Mouse (Mus musculus): ENCODE measurements around the gene Qtrt2. TPM values are rescaled to one million over a fixed set of nuclear protein-coding genes. Genes with fewer than 3 reads are reported as not detected.

The Qtrt2 gene
- polyA plus RNA-seq, 1 experiment from 2014 or later: 36.0 TPM

DNA sequence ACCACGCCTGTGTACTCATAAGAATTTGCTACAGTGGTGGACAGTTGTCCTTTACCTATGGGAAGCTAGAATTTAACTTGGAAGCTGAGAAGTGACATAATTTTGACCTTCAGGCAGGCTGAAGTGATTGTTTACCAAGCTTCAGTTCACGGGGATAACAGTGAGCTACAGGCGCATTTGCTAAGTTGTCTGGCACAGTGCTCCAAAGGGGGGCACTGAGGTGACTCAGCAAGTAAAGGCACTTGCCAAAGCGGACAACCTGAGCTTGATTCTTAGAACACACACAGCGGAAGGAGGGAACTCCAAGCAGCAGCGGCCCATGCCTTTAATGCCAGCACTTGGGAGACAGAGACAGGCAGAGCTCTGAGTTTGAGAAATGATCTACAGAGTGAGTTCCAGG lies 66.0 kb downstream of the Qtrt2 start:
- H3K36me3 ChIP-seq (replicated peaks): peaks cover 27% of the 10 kb centered on the region
- DNase-seq (ENCODE audit: low spot score): no peak
- H3K27ac ChIP-seq (replicated peaks): no peak overlapping the region
- no peak overlapping the region for H3K4me3 ChIP-seq
- WGBS: 84% methylated on average over 6 of the region's 6 CpGs
- no peaks in the 10 kb centered on the region for H3K27me3 ChIP-seq (replicated peaks; ENCODE audit: low read depth, poor library complexity, severe bottlenecking)
- H3K9me3 ChIP-seq: no peaks in the 10 kb centered on the region
- H3K4me1 ChIP-seq: no peaks in the 10 kb centered on the region

DNA sequence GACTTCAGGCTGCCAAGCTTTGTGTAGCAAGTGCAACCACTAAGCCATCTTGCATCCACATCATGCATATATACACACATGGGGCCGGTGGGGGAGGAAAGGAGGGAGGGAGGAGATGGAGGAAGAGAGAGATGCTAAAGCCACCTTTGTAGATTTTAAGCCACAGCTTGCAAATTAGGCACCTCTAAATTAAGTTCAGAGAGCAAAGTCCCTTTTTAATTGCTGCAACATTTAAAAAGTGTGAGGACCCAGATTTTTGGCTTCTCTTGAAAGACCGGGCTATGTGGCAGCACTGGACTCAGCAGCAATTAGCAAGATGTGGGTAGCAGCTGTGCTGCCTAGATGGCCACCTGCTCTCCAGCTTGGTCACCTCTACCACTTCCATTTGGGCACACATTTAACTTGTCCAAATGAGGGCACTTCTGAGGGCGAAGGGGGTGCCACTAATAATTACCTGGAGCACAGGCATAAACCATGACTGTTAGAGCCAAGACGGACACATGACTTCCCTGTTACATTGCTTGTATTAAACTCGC lies 67.6 kb downstream of the Qtrt2 start:
- DNase-seq (ENCODE audit: low spot score): no peak
- Histone ChIP-seq H3K4me3 (no peak overlapping the region), H3K4me1 (no peaks in the 10 kb centered on the region), H3K27me3 (replicated peaks; ENCODE audit: low read depth, poor library complexity, severe bottlenecking) (no peaks in the 10 kb centered on the region), H3K27ac (replicated peaks) (no peak overlapping the region), H3K36me3 (replicated peaks) (peaks cover 22% of the 10 kb centered on the region), H3K9me3 (no peaks in the 10 kb centered on the region)
- WGBS: 87% methylated on average over 5 of the region's 5 CpGs

GRCm38 (mm10) chr16:43849839-43850238 lies 76.8 kb downstream of the Qtrt2 start:
- Histone ChIP-seq H3K4me1 (no peaks in the 10 kb centered on the region), H3K27ac (replicated peaks) (no peak overlapping the region), H3K4me3 (no peak overlapping the region), H3K27me3 (replicated peaks; ENCODE audit: low read depth, poor library complexity, severe bottlenecking) (no peaks in the 10 kb centered on the region), H3K36me3 (replicated peaks) (no peaks in the 10 kb centered on the region), H3K9me3 (no peaks in the 10 kb centered on the region)
- WGBS: 62% methylated on average over 1 of the region's 1 CpGs
- DNase-seq (ENCODE audit: low spot score): no peak

DNA sequence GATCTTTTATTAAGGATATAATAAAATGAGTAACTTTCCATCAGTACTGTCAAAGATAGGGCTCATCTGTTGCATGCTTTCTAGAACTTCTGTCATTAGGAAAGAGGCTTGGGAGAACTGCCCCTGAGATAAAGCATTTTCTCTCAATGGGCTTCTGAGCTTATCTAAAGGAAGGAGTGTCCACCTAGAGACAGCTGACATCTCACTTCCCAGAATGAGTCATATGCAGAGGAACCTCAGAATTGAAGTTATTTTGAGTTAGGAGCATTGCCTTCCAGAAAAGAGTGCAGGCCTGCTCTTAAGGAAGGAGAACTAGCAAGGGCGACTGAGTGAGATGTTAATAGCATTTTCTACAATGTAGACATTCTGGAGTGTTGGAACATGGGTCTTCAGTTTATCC lies 85.4 kb downstream of the Qtrt2 start:
- no peak overlapping the region for H3K4me3 ChIP-seq
- no peaks in the 10 kb centered on the region for H3K9me3 ChIP-seq
- H3K27me3 ChIP-seq (replicated peaks; ENCODE audit: low read depth, poor library complexity, severe bottlenecking): no peaks in the 10 kb centered on the region
- no peaks in the 10 kb centered on the region for H3K36me3 ChIP-seq (replicated peaks)
- no peak overlapping the region for H3K27ac ChIP-seq (replicated peaks)
- WGBS: 85% methylated on average over 1 of the region's 1 CpGs
- no peaks in the 10 kb centered on the region for H3K4me1 ChIP-seq
- no peak for DNase-seq (ENCODE audit: low spot score)

- WGBS: 92% methylated on average over 2 of the region's 2 CpGs
- no peak overlapping the region for H3K4me3 ChIP-seq
- DNase-seq (ENCODE audit: low spot score): no peak
- H3K4me1 ChIP-seq: no peaks in the 10 kb centered on the region
- no peak overlapping the region for H3K27ac ChIP-seq (replicated peaks)
- no peaks in the 10 kb centered on the region for H3K36me3 ChIP-seq (replicated peaks)
- no peaks in the 10 kb centered on the region for H3K27me3 ChIP-seq (replicated peaks; ENCODE audit: low read depth, poor library complexity, severe bottlenecking)
- H3K9me3 ChIP-seq: no peaks in the 10 kb centered on the region
Observed at GRCm38 (mm10) chr16:43831957-43832356, 94.7 kb downstream of the Qtrt2 start.

- WGBS: 88% methylated on average over 3 of the region's 3 CpGs
- no peak overlapping the region for H3K4me3 ChIP-seq
Observed at GRCm38 (mm10) chr16:43827492-43827891, 99.1 kb downstream of the Qtrt2 start.

GRCm38 (mm10) chr16:43818404-43818803 lies 108.2 kb downstream of the Qtrt2 start:
- Histone ChIP-seq H3K4me1 (no peaks in the 10 kb centered on the region), H3K9me3 (no peaks in the 10 kb centered on the region), H3K27me3 (replicated peaks; ENCODE audit: low read depth, poor library complexity, severe bottlenecking) (no peaks in the 10 kb centered on the region), H3K27ac (replicated peaks) (no peak overlapping the region), H3K4me3 (no peak overlapping the region), H3K36me3 (replicated peaks) (no peaks in the 10 kb centered on the region)
- no peak for DNase-seq (ENCODE audit: low spot score)
- WGBS: 94% methylated on average over 6 of the region's 6 CpGs

More at GRCm38 (mm10) chr16:43827492-43827891, 99.1 kb downstream of the Qtrt2 start:
- Histone ChIP-seq H3K36me3 (replicated peaks) (no peaks in the 10 kb centered on the region), H3K27me3 (replicated peaks; ENCODE audit: low read depth, poor library complexity, severe bottlenecking) (no peaks in the 10 kb centered on the region), H3K9me3 (no peaks in the 10 kb centered on the region), H3K4me1 (no peaks in the 10 kb centered on the region), H3K27ac (replicated peaks) (no peak overlapping the region)
- DNase-seq (ENCODE audit: low spot score): no peak

DNA sequence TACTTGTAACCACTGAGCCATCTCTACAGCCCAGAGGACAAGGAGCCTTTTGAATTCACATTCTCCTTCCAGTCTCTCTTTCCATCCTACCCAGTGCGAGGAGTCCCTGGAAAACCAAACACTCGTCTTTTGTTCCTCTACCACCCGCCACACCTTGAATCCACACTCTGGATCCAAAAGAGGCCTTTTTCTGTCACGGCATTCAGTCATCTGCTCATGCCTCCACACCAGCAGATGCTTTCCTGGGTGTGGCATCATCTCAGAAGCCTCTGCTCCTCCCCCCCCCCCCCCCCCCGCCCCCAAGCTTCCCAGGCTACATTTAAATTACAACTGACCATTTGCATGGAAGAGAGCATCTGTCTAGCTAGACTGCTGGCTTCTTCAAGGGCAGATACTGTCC lies 110.3 kb downstream of the Qtrt2 start:
- Histone ChIP-seq H3K4me3 (no peak overlapping the region), H3K27me3 (replicated peaks; ENCODE audit: low read depth, poor library complexity, severe bottlenecking) (no peaks in the 10 kb centered on the region), H3K36me3 (replicated peaks) (no peaks in the 10 kb centered on the region), H3K4me1 (no peaks in the 10 kb centered on the region), H3K27ac (replicated peaks) (no peak overlapping the region), H3K9me3 (no peaks in the 10 kb centered on the region)
- 69% methylated on average over 5 of the region's 5 CpGs for WGBS
- no peak for DNase-seq (ENCODE audit: low spot score)

DNA sequence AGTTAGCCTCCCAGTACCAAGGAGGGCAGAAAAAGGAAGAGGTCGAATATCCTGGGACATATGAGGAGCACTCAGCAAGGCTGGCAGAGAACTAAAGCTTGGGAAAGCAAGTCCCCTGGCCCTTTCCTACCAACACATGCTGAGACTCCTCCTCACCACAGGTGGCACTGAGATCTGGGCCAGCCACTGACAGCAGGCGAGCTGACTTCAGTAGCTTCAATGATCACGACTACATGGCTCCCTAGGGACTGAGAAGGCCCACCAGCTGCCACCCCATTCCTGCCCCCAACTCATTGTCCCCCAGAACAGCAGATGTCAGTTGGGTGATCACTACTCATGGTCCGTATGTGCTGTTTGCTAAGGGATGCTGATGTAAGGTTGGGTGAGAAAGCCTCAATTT lies 112.0 kb downstream of the Qtrt2 start:
- H3K27ac ChIP-seq (replicated peaks): no peak overlapping the region
- 53% methylated on average over 4 of the region's 4 CpGs for WGBS
- no peaks in the 10 kb centered on the region for H3K4me1 ChIP-seq
- H3K27me3 ChIP-seq (replicated peaks; ENCODE audit: low read depth, poor library complexity, severe bottlenecking): no peaks in the 10 kb centered on the region
- no peaks in the 10 kb centered on the region for H3K36me3 ChIP-seq (replicated peaks)
- no peak overlapping the region for H3K4me3 ChIP-seq
- no peak for DNase-seq (ENCODE audit: low spot score)
- no peaks in the 10 kb centered on the region for H3K9me3 ChIP-seq

Other genes with a start within 250 kb of the Qtrt2 start
- not detected in 2 replicates for gene Drd3, start 172.8 kb downstream of the Qtrt2 start, polyA plus RNA-seq (2016; fragmentation: Nextera tagmentation; extraction: Ambion mirVana)
- 16.3 and 20.2 TPM in 2 replicates for gene Ccdc191, start 37.0 kb downstream of the Qtrt2 start, polyA plus RNA-seq (2016; fragmentation: Nextera tagmentation; extraction: Ambion mirVana)
- 0.50 and 0.59 TPM in 2 replicates for gene Zdhhc23, start 53.0 kb upstream of the Qtrt2 start, polyA plus RNA-seq (2016; fragmentation: Nextera tagmentation; extraction: Ambion mirVana)
- 3.3 and 3.8 TPM in 2 replicates for gene Gramd1c, start 136.5 kb upstream of the Qtrt2 start, polyA plus RNA-seq (2016; fragmentation: Nextera tagmentation; extraction: Ambion mirVana)
- 40.5 and 42.8 TPM in 2 replicates for gene Atp6v1a, start 212.9 kb upstream of the Qtrt2 start, polyA plus RNA-seq (2016; fragmentation: Nextera tagmentation; extraction: Ambion mirVana)
- 133 and 135 TPM in 2 replicates for gene Naa50, start 213.0 kb upstream of the Qtrt2 start, polyA plus RNA-seq (2016; fragmentation: Nextera tagmentation; extraction: Ambion mirVana)
- 2.6 TPM in 2 replicates for gene Usf3, start 246.4 kb upstream of the Qtrt2 start, polyA plus RNA-seq (2016; fragmentation: Nextera tagmentation; extraction: Ambion mirVana)

All from embryonic facial prominence, embryonic 10.5 days (tissue).